Mouse (Mus musculus): ENCODE data around the gene AY074887.

The AY074887 gene

GRCm38 (mm10) chr9:54916401-54916800 lies 34.4 kb downstream of the AY074887 start:
- DNase-seq: peak; percentile 12

GRCm38 (mm10) chr9:54915576-54915975 lies 35.2 kb downstream of the AY074887 start:
- no peak for DNase-seq

- no peak for DNase-seq
Measured at GRCm38 (mm10) chr9:54909446-54909845, 41.4 kb downstream of the AY074887 start.

All from thymus, postnatal 4 days (tissue).